Mouse (Mus musculus) heart, embryonic 11.5 days (tissue): ENCODE results near the gene Prune2. TPM values are rescaled to one million over a fixed set of nuclear protein-coding genes. Genes with fewer than 3 reads are reported as not detected.

ENCODE experiments used
- ATAC-seq: fragments of 200-750 bp; cut with Nextera tagmentation; replicated peaks from 2 replicates; pipeline ENCODE4 v1.8.0; 2017; ENCODE audit warnings: moderate library complexity; ENCODE audit not compliant: insufficient number of reproducible peaks, low FRiP score, low TSS enrichment
- H3K27ac ChIP-seq: fragments of 300-500 bp; sonication (generic); 2 replicates; pipeline ENCODE4 v1.5.1; 2014; ENCODE audit warnings: mild to moderate bottlenecking, low read depth, low read length
- H3K27me3 ChIP-seq: fragments of 300-500 bp; sonication (generic); 2 replicates; pipeline ENCODE4 v1.6.1; 2014; ENCODE audit warnings: mild to moderate bottlenecking, low read length, mixed read lengths; ENCODE audit not compliant: control insufficient read depth, insufficient read depth
- H3K36me3 ChIP-seq: fragments of 300-500 bp; sonication (generic); 2 replicates; pipeline ENCODE4 v1.6.1; 2014; ENCODE audit warnings: mild to moderate bottlenecking, low read length, moderate library complexity, mixed read lengths; ENCODE audit not compliant: control insufficient read depth, insufficient read depth
- H3K4me1 ChIP-seq: fragments of 300-500 bp; sonication (generic); 2 replicates; pipeline ENCODE4 v1.6.1; 2014; ENCODE audit warnings: low read length; ENCODE audit not compliant: control insufficient read depth, insufficient read depth
- H3K4me2 ChIP-seq: fragments of 300-500 bp; sonication (generic); 2 replicates; pipeline ENCODE4 v1.6.1; 2014; ENCODE audit warnings: mild to moderate bottlenecking, moderate library complexity
- H3K4me3 ChIP-seq: fragments of 300-500 bp; sonication (generic); 2 replicates; pipeline ENCODE4 v1.5.1; 2014; ENCODE audit warnings: low read depth, low read length
- H3K9ac ChIP-seq: fragments of 300-500 bp; sonication (generic); 2 replicates; pipeline ENCODE4 v1.6.1; 2014; ENCODE audit warnings: mild to moderate bottlenecking, low read depth, low read length, moderate library complexity
- H3K9me3 ChIP-seq: fragments of 300-500 bp; sonication (generic); replicated peaks from 2 replicates; pipeline ENCODE4 v1.6.1; 2016; ENCODE audit warnings: low read length; ENCODE audit not compliant: control insufficient read depth
- WGBS: fragments of 180-500 bp; shearing (Covaris S2); extraction: QIAGEN DNeasy Blood & Tissue Kit; methylation state at CpG from one replicate; pipeline ENCODE4 v1.1.7; 2014; ENCODE audit not compliant: insufficient replicate concordance; 5-methylcytosine and 5-hydroxymethylcytosine counted together
- polyA plus RNA-seq: library from polyadenylated mRNA; unstranded; fragments of >200 nt; fragmentation: Nextera tagmentation; extraction: Ambion mirVana; gene quantifications from 2 replicates; pipeline ENCODE4 v1.2.1, GENCODE M21; 2014

Gene Prune2
- polyA plus RNA-seq, 1 experiment from 2014 or later: 9.8 TPM

- 0 out of 2 replicates have a peak, but pooled peaks cover 6% of the 10 kb centered on the region for H3K4me1 ChIP-seq
- ATAC-seq: no peak
- no peak overlapping the region for H3K9ac ChIP-seq
- no peaks in the 10 kb centered on the region for H3K27me3 ChIP-seq
- no peak overlapping the region for H3K4me3 ChIP-seq
- H3K4me2 ChIP-seq: no peak overlapping the region
- WGBS: 57% methylated on average over 4 of the region's 4 CpGs
- H3K27ac ChIP-seq: no peak overlapping the region
- H3K36me3 ChIP-seq: no peaks in the 10 kb centered on the region
- H3K9me3 ChIP-seq: no peaks in the 10 kb centered on the region
Observed at GRCm38 (mm10) chr19:17268669-17269068, 312.8 kb downstream of the Prune2 start.

- H3K4me2 ChIP-seq: no peak overlapping the region
Observed at GRCm38 (mm10) chr19:17271179-17271622, 315.3 kb downstream of the Prune2 start.

GRCm38 (mm10) chr19:17272988-17273387 lies 317.1 kb downstream of the Prune2 start:
- 0 out of 2 replicates have a peak, but pooled peaks cover 6% of the 10 kb centered on the region for H3K4me1 ChIP-seq
- H3K36me3 ChIP-seq: no peaks in the 10 kb centered on the region
- H3K9ac ChIP-seq: no peak overlapping the region
- no peak overlapping the region for H3K27ac ChIP-seq
- WGBS: 82% methylated on average over 2 of the region's 2 CpGs
- no peak overlapping the region for H3K4me3 ChIP-seq
- H3K4me2 ChIP-seq: no peak overlapping the region
- H3K9me3 ChIP-seq: no peaks in the 10 kb centered on the region
- no peaks in the 10 kb centered on the region for H3K27me3 ChIP-seq
- ATAC-seq: no peak

More at GRCm38 (mm10) chr19:17271179-17271622, 315.3 kb downstream of the Prune2 start:
- H3K36me3 ChIP-seq: no peaks in the 10 kb centered on the region
- H3K27ac ChIP-seq: peak overlapping the region; percentile 78
- H3K4me3 ChIP-seq: no peak overlapping the region
- no peak overlapping the region for H3K9ac ChIP-seq
- 0 out of 2 replicates have a peak, but pooled peaks cover 6% of the 10 kb centered on the region for H3K4me1 ChIP-seq
- no peaks in the 10 kb centered on the region for H3K27me3 ChIP-seq
- WGBS: 31% methylated on average over 3 of the region's 3 CpGs
- no peaks in the 10 kb centered on the region for H3K9me3 ChIP-seq
- no peak for ATAC-seq

Other genes starting within 250 kb of the Prune2 start
- 8.7 and 12.1 TPM in 2 replicates for gene Vps13a, start 175.2 kb upstream of the Prune2 start, polyA plus RNA-seq
- gene Foxb2, start 82.3 kb upstream of the Prune2 start, polyA plus RNA-seq: not detected in 2 replicates